Mouse (Mus musculus): ENCODE results near the gene Wdfy4.

- no peak for TF ChIP-seq CTCF (IDR thresholded peaks at IDR 0.05; ENCODE audit: borderline replicate concordance, control insufficient read depth, extremely low read depth, insufficient read depth, low read length, poor library complexity)
- TF ChIP-seq POLR2A (IDR thresholded peaks at IDR 0.05; ENCODE audit: control insufficient read depth, extremely low read depth, insufficient read depth, low read length, poor library complexity), result no peak
These were observed 83.7 kb downstream of the Wdfy4 start for GRCm38 (mm10) chr14:33101609-33102008.

Measured in thymus, adult 2 months (tissue).